Mouse (Mus musculus) limb, embryonic 12.5 days (tissue): Measurements from ENCODE around the gene Nos1. TPM values are rescaled to one million over a fixed set of nuclear protein-coding genes. Genes with fewer than 3 reads are reported as not detected.
A peak's percentile ranks its signal among the peaks of the same experiment; 100 is the strongest.

Experiments used
- ATAC-seq: fragments of 200-750 bp; cut with Nextera tagmentation; 2 replicates; pipeline ENCODE4 v1.8.0; 2017; ENCODE audit warnings: low read depth, moderate TSS enrichment; ENCODE audit not compliant: insufficient number of reproducible peaks, insufficient read depth, low FRiP score, low TSS enrichment
- H3K27ac ChIP-seq: fragments of 300-500 bp; sonication (generic); 2 replicates; pipeline ENCODE4 v1.5.1; 2016; ENCODE audit warnings: mild to moderate bottlenecking, moderate library complexity
- H3K27me3 ChIP-seq: fragments of 300-500 bp; sonication (generic); 2 replicates; pipeline ENCODE4 v1.6.1; 2016; ENCODE audit warnings: mild to moderate bottlenecking, moderate library complexity
- H3K36me3 ChIP-seq: fragments of 300-500 bp; sonication (generic); 2 replicates; pipeline ENCODE4 v1.6.1; 2016; ENCODE audit warnings: mild to moderate bottlenecking, moderate library complexity
- H3K4me1 ChIP-seq: fragments of 300-500 bp; sonication (generic); replicated peaks from 2 replicates; pipeline ENCODE4 v1.6.1; 2016
- H3K4me2 ChIP-seq: fragments of 300-500 bp; sonication (generic); 2 replicates; pipeline ENCODE4 v1.6.1; 2016; ENCODE audit warnings: mild to moderate bottlenecking, moderate library complexity
- H3K4me3 ChIP-seq: fragments of 300-500 bp; sonication (generic); replicated peaks from 2 replicates; pipeline ENCODE4 v1.5.1; 2016; ENCODE audit warnings: mild to moderate bottlenecking
- H3K9ac ChIP-seq: fragments of 300-500 bp; sonication (generic); replicated peaks from 2 replicates; pipeline ENCODE4 v1.6.1; 2016; ENCODE audit warnings: mild to moderate bottlenecking, moderate library complexity
- H3K9me3 ChIP-seq: fragments of 300-500 bp; sonication (generic); 2 replicates; pipeline ENCODE4 v1.6.1; 2016; ENCODE audit warnings: mild to moderate bottlenecking, moderate library complexity
- WGBS: fragments of 180-500 bp; shearing (Covaris S2); methylation state at CpG from one replicate; pipeline ENCODE4 v1.1.7; 2016; 5-methylcytosine and 5-hydroxymethylcytosine counted together
- polyA plus RNA-seq: library from polyadenylated mRNA; unstranded; fragments of >200 nt; fragmentation: Nextera tagmentation; extraction: Ambion mirVana; gene quantifications from 2 replicates; pipeline ENCODE4 v1.2.1, GENCODE M21; 2016

Gene Nos1
- polyA plus RNA-seq, 1 experiment from 2014 or later: 0.21 TPM

GRCm38 (mm10) chr5:117955675-117956420 is 175.0 kb downstream of the Nos1 start:
- H3K36me3 ChIP-seq: no peaks in the 10 kb centered on the region
- H3K27me3 ChIP-seq: no peaks in the 10 kb centered on the region
- no peaks in the 10 kb centered on the region for H3K9me3 ChIP-seq
- WGBS: 44% methylated on average over 10 of the region's 10 CpGs
- no peak overlapping the region for H3K4me3 ChIP-seq
- peaks cover 4% of the 10 kb centered on the region; the same call in 1 of the 2 replicates for H3K4me1 ChIP-seq
- no peak overlapping the region for H3K4me2 ChIP-seq
- ATAC-seq: no peak
- no peak overlapping the region for H3K9ac ChIP-seq
- H3K27ac ChIP-seq: no peak overlapping the region

- ATAC-seq: no peak
- 61% methylated on average over 9 of the region's 9 CpGs for WGBS
Observed at GRCm38 (mm10) chr5:117964750-117965149, 183.9 kb downstream of the Nos1 start.

GRCm38 (mm10) chr5:117966956-117967355 is 186.1 kb downstream of the Nos1 start:
- Histone ChIP-seq H3K4me1 (peaks cover 3% of the 10 kb centered on the region; the same call in 1 of the 2 replicates), H3K27me3 (0 out of 2 replicates have a peak, but pooled peaks cover 7% of the 10 kb centered on the region), H3K27ac (no peak overlapping the region), H3K4me3 (no peak overlapping the region), H3K4me2 (no peak overlapping the region), H3K36me3 (no peaks in the 10 kb centered on the region), H3K9me3 (peaks cover 7% of the 10 kb centered on the region; the same call in 1 of the 2 replicates), H3K9ac (no peak overlapping the region)
- 75% methylated on average over 9 of the region's 9 CpGs for WGBS
- ATAC-seq: no peak

More at GRCm38 (mm10) chr5:117964750-117965149, 183.9 kb downstream of the Nos1 start:
- Histone ChIP-seq H3K9me3 (peaks cover 7% of the 10 kb centered on the region; the same call in 1 of the 2 replicates), H3K4me3 (no peak overlapping the region), H3K27ac (no peak overlapping the region), H3K4me2 (no peak overlapping the region), H3K9ac (no peak overlapping the region), H3K36me3 (no peaks in the 10 kb centered on the region), H3K27me3 (0 out of 2 replicates have a peak, but pooled peaks cover 7% of the 10 kb centered on the region), H3K4me1 (no peaks in the 10 kb centered on the region)

- H3K4me2 ChIP-seq: no peak overlapping the region
- H3K36me3 ChIP-seq: no peaks in the 10 kb centered on the region
- WGBS: 61% methylated on average over 4 of the region's 4 CpGs
- no peak overlapping the region for H3K27ac ChIP-seq
- H3K9me3 ChIP-seq: peaks cover 7% of the 10 kb centered on the region; the same call in 1 of the 2 replicates
- 0 out of 2 replicates have a peak, but pooled peaks cover 7% of the 10 kb centered on the region for H3K27me3 ChIP-seq
- ATAC-seq: no peak
- no peak overlapping the region for H3K9ac ChIP-seq
- peaks cover 3% of the 10 kb centered on the region; the same call in 1 of the 2 replicates for H3K4me1 ChIP-seq
- H3K4me3 ChIP-seq: no peak overlapping the region
Observed at GRCm38 (mm10) chr5:117967659-117968069, 186.8 kb downstream of the Nos1 start.

GRCm38 (mm10) chr5:117969681-117970427 is 189.0 kb downstream of the Nos1 start:
- Histone ChIP-seq H3K27ac (no peak overlapping the region), H3K9me3 (peaks cover 7% of the 10 kb centered on the region; the same call in 1 of the 2 replicates), H3K4me3 (no peak overlapping the region), H3K4me1 (peaks cover 3% of the 10 kb centered on the region; the same call in 1 of the 2 replicates), H3K4me2 (no peak overlapping the region), H3K9ac (no peak overlapping the region), H3K36me3 (no peaks in the 10 kb centered on the region), H3K27me3 (no peaks in the 10 kb centered on the region)
- no peak for ATAC-seq
- 87% methylated on average over 10 of the region's 10 CpGs for WGBS

GRCm38 (mm10) chr5:117976263-117976656 is 195.4 kb downstream of the Nos1 start:
- ATAC-seq: peak; percentile 14; the same call in 1 of the 2 replicates
- Histone ChIP-seq H3K27ac (no peak overlapping the region), H3K27me3 (no peaks in the 10 kb centered on the region), H3K9ac (peak overlapping the region; percentile 94; the same call in 1 of the 2 replicates), H3K4me2 (peak overlapping the region; percentile 85), H3K36me3 (peaks cover 24% of the 10 kb centered on the region), H3K4me3 (peak overlapping the region; percentile 99), H3K4me1 (peaks cover 24% of the 10 kb centered on the region), H3K9me3 (no peaks in the 10 kb centered on the region)
- WGBS: 23% methylated on average over 19 of the region's 19 CpGs

GRCm38 (mm10) chr5:117976657-117977500 is 196.0 kb downstream of the Nos1 start, which contains the start of gene Fbxo21:
TSS of gene Fbxo21 (plus strand) at chr5:117976730.
- peak; percentile 85 for ATAC-seq
- H3K27me3 ChIP-seq: no peaks in the 10 kb centered on the region
- H3K4me1 ChIP-seq: peaks cover 20% of the 10 kb centered on the region
- peak within 1 kb of the TSS; percentile 83 for H3K27ac ChIP-seq
- peaks cover 30% of the 10 kb centered on the region for H3K36me3 ChIP-seq
- peak within 1 kb of the TSS; percentile 99 for H3K4me3 ChIP-seq
- H3K9ac ChIP-seq: peak within 1 kb of the TSS; percentile 94
- no peaks in the 10 kb centered on the region for H3K9me3 ChIP-seq
- WGBS: under 1% methylated on average over 82 of the region's 88 CpGs
- H3K4me2 ChIP-seq: peak within 1 kb of the TSS; percentile 85

- Histone ChIP-seq H3K27ac (peak overlapping the region; percentile 5; the same call in 1 of the 2 replicates), H3K27me3 (no peaks in the 10 kb centered on the region), H3K4me2 (peak overlapping the region; percentile 85), H3K4me3 (peak overlapping the region; percentile 99), H3K4me1 (peaks cover 20% of the 10 kb centered on the region), H3K9ac (peak overlapping the region; percentile 94), H3K9me3 (no peaks in the 10 kb centered on the region), H3K36me3 (peaks cover 38% of the 10 kb centered on the region)
- WGBS: 20% methylated on average over 30 of the region's 30 CpGs
- no peak for ATAC-seq
Observed at GRCm38 (mm10) chr5:117977501-117978158, 196.8 kb downstream of the Nos1 start.

- no peak for ATAC-seq
- peaks cover 20% of the 10 kb centered on the region for H3K4me1 ChIP-seq
- 60% methylated on average over 17 of the region's 17 CpGs for WGBS
- H3K27me3 ChIP-seq: no peaks in the 10 kb centered on the region
- H3K4me2 ChIP-seq: peak overlapping the region; percentile 85
- peaks cover 44% of the 10 kb centered on the region for H3K36me3 ChIP-seq
- peak overlapping the region; percentile 94 for H3K9ac ChIP-seq
- H3K27ac ChIP-seq: 0 out of 2 replicates have a peak overlapping the region, but pooled peaks have one; percentile 5
- H3K9me3 ChIP-seq: no peaks in the 10 kb centered on the region
- peak overlapping the region; percentile 99 for H3K4me3 ChIP-seq
Observed at GRCm38 (mm10) chr5:117978159-117978697, 197.4 kb downstream of the Nos1 start.

GRCm38 (mm10) chr5:117979082-117979481 is 198.2 kb downstream of the Nos1 start:
- H3K4me1 ChIP-seq: peaks cover 20% of the 10 kb centered on the region
- H3K27ac ChIP-seq: no peak overlapping the region
- H3K36me3 ChIP-seq: peaks cover 52% of the 10 kb centered on the region
- peak overlapping the region; percentile 85; the same call in 1 of the 2 replicates for H3K4me2 ChIP-seq
- H3K27me3 ChIP-seq: no peaks in the 10 kb centered on the region
- no peaks in the 10 kb centered on the region for H3K9me3 ChIP-seq
- no peak overlapping the region for H3K4me3 ChIP-seq
- H3K9ac ChIP-seq: no peak overlapping the region
- 77% methylated on average over 5 of the region's 5 CpGs for WGBS
- no peak for ATAC-seq
